Mouse (Mus musculus) natural killer cell, adult 2 months (primary cell): ENCODE results near the gene Lect2.

ENCODE experiments used
- DNase-seq, 2 experiments: peaks; one replicate each; pipeline ENCODE4 v3.0.0; 2022; ENCODE audit warnings: low spot score in 2 of 2

Gene Lect2

DNA sequence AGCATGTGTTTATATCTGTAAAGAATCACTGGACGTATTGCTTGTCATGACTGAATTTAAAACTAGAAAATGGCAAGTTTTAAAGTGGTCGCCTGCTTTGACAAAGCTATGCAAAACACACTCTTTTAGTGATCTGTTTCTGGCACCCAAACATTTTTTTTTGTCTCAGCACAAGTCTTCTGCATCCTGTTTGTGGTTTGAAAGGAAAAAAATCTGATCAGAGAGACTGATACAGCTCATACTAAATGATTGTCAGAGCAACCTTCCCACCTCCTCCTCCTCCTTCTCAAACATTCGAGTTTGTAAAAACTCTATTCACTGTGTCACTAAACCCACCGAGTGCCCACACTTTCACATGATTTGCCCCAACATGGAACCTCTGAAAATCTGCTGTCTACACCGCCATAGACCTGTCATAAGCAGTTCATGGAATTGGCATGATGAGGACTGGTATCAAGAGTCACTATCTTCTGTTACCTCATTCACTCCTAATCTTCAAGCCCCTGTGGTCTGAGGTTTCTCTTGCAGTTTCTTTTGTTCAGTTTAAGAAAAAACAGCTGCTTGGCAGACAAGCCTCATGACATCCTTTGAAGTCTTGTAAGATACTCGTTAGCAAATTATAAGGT is 41.3 kb downstream of the Lect2 start:
- DNase-seq = peak; percentile 15 to 23

- DNase-seq = no peak
These were observed 46.4 kb downstream of the Lect2 start for GRCm38 (mm10) chr13:56501866-56502420.

GRCm38 (mm10) chr13:56500636-56501035 is 47.7 kb downstream of the Lect2 start:
- no peak for DNase-seq

DNA sequence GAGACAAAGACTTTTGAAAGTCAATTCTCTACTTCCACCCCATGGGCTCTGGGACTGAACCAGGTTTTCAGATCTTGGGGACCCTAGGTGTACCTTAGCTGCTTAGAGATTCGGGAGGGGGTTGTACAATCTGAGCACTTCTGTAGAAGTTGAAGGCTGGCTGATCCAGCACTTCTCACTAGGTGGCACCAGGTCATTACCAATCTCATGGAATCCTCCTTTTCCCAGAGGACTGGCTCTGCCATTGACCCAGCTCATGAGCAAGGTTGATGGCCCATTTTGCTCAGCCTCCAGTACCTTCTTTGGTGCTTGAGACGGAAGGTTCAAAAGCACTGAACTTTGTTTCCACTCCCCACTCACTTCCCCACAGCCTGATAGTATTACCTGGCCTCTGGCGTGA is 48.2 kb downstream of the Lect2 start:
- no peak for DNase-seq

- DNase-seq = no peak
These were observed 53.9 kb downstream of the Lect2 start for GRCm38 (mm10) chr13:56494440-56494839.
